ENCODE assay signal across 17 mouse cellular contexts in the genomic region with DNA sequence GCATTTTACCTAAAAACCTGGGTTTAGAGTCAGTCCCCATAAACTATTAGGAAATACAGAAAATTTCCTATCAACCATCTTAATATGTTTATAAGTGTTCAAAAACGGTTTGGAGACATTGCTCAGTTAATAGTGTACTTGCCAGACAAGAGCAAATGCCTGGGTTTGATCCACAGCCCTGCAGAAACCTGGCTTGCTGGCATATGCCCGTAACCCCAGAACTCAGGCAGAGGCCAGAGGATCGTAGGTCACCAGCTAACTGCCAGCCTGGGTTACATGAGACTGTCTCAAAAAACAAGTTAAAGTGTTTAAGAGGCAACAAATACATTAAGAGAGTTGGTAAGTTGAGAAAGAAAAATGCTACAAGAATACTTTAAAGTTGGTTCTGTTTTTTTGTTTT.
"Had no signal": no experiment of that assay in that cellular context is flagged by ENCODE, and none has a peak within 500 bp of the region (broad histone marks: within the 10 kb centered on the region; RNA-seq: fewer than 3 reads in every experiment).

No protein-coding gene starts in this region.

- H3K4me3 ChIP-seq: kidney, embryonic 15.5 days; left cerebral cortex, adult 2 months; limb, embryonic 12.5 days; limb, embryonic 15.5 days; liver, embryonic 13.5 days; neural tube, embryonic 13.5 days had no signal

- DNase-seq: kidney, adult 8-10 months; layer of hippocampus, postnatal 36 days; left cerebral cortex, postnatal 4 days; liver, embryonic 13.5 days; lung, adult 2 months; lung, postnatal 14 days; lung, postnatal 4 days; midbrain, embryonic 14.5 days; retina, postnatal 1 day; right cerebral cortex, postnatal 25 days; thymus, adult 18-20 months; thymus, postnatal 36 days had no signal

- H3K27ac ChIP-seq: kidney, embryonic 15.5 days; left cerebral cortex, adult 2 months; limb, embryonic 12.5 days; limb, embryonic 15.5 days; liver, embryonic 13.5 days; neural tube, embryonic 13.5 days had no signal
